Mouse (Mus musculus): ENCODE results near the gene Dido1.

DNA sequence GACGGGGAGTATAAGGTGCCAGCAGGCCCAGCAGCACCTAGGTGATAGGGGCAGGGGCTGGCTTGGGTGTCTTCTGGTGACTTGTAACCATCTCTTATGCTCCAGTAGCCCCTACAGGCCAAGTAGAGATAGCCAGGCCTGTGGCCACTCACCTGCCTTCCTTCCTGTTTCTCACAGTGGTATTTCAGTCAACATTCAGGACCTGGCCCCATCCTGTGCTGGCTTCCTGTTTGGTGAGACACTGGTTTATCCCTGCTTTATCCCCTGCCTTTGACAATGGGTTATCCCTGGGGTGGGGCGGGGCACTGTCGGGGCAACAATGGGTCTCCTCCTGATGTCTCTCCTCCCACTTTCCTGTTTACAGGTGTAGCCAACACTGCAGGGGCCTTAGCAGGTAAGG lies 30.6 kb upstream of the Dido1 start:
- no peak for TF ChIP-seq CTCF (IDR thresholded peaks at IDR 0.05 in 2 of 3, conservative IDR thresholded peaks at IDR 0.05 in 1 of 3; ENCODE audit: control insufficient read depth in 1 of 3, insufficient read depth in 1 of 3, low read depth in 2 of 3, low read length in 3 of 3, poor library complexity in 1 of 3, severe bottlenecking in 1 of 3)
- no peak for TF ChIP-seq MEF2A (IDR thresholded peaks at IDR 0.05; ENCODE audit: extremely low read depth, insufficient replicate concordance, low read depth, low read length, poor library complexity, severe bottlenecking)
